Comparison of ENCODE assay signal across 12 mouse cellular contexts in genomic region chr5:134119481-134120120, GRCm38 (mm10). TPM values are rescaled to one million over a fixed set of nuclear protein-coding genes. Genes with fewer than 3 reads are reported as not detected.
DNase-seq lines count a peak whose midpoint lies in the region; ATAC-seq lines count a peak whose summit lies in the region.
"Had no signal": no experiment of that assay in that cellular context is flagged by ENCODE, and none has a peak within 500 bp of the region (broad histone marks: within the 10 kb centered on the region; RNA-seq: fewer than 3 reads in every experiment).

No protein-coding gene starts in this region.

- H3K4me3 ChIP-seq in midbrain, embryonic 13.5 days (replicated peaks): no peak overlapping the region
- H3K4me3 ChIP-seq: neural tube, embryonic 12.5 days had no signal

- no peak overlapping the region for H3K9ac ChIP-seq in midbrain, embryonic 13.5 days (replicated peaks)
- H3K9ac ChIP-seq: neural tube, embryonic 12.5 days had no signal

- no peak overlapping the region for H3K27ac ChIP-seq in midbrain, embryonic 13.5 days
- H3K27ac ChIP-seq: neural tube, embryonic 12.5 days had no signal

- no peak overlapping the region for H3K4me2 ChIP-seq in midbrain, embryonic 13.5 days (replicated peaks)
- H3K4me2 ChIP-seq: neural tube, embryonic 12.5 days had no signal

- 77% methylated on average over 10 of the region's 10 CpGs for WGBS in midbrain, embryonic 13.5 days

- H3K27me3 ChIP-seq in midbrain, embryonic 13.5 days: no peaks in the 10 kb centered on the region
- H3K27me3 ChIP-seq: neural tube, embryonic 12.5 days had no signal

- no peaks in the 10 kb centered on the region for H3K9me3 ChIP-seq in midbrain, embryonic 13.5 days
- H3K9me3 ChIP-seq: neural tube, embryonic 12.5 days had no signal

- DNase-seq in urinary bladder, adult 18-20 months (ENCODE audit: low spot score in 2 of 2): peak; percentile 49 to 63
- DNase-seq in urinary bladder, postnatal 10 days (ENCODE audit: low spot score): no peak
- peak; percentile 78 for DNase-seq in gastrocnemius, postnatal 14 days
- peak; percentile 38 to 45 for DNase-seq in heart, postnatal 36 days
- DNase-seq in lung, postnatal 36 days: no peak
- DNase-seq in ovary, adult 18-20 months (ENCODE audit: low spot score): no peak
- DNase-seq in frontal cortex, postnatal 25 days (ENCODE audit: low spot score in 2 of 2): no peak
- DNase-seq: cerebellum, adult 11 months; lung, postnatal 10 days had no signal

- peaks cover 9% of the 10 kb centered on the region for H3K4me1 ChIP-seq in midbrain, embryonic 13.5 days (replicated peaks)

- intact Hi-C loops in gastrocnemius, postnatal 14 days (cut with DNase I; ENCODE audit: low total_unique reads): no loop called here
- intact Hi-C loops in heart, postnatal 36 days (cut with DNase I): no loop called here

- ATAC-seq in midbrain, embryonic 13.5 days: no peak
- ATAC-seq: hindbrain, embryonic 16.5 days had no signal

- H3K36me3 ChIP-seq in midbrain, embryonic 13.5 days: peaks cover 36% of the 10 kb centered on the region

RNA-seq across cellular contexts. Expression of gene Castor2, which starts 20.1 kb away (rescaled TPM):
- total RNA-seq in gastrocnemius, postnatal 14 days (2021): 10 to 100 TPM; 36.5 to 40.2 TPM
- 10 to 100 TPM; 24.9 to 30.9 TPM for total RNA-seq in heart, postnatal 36 days (2021)
- 25.8 and 27.2 TPM in 2 replicates for polyA plus RNA-seq in midbrain, embryonic 13.5 days (2015; fragmentation: Nextera tagmentation; extraction: Ambion mirVana)

RNA-seq across cellular contexts. Expression of gene Rcc1l, which starts 57.0 kb away (rescaled TPM):
- total RNA-seq in gastrocnemius, postnatal 14 days (2021): 10 to 100 TPM; 13.9 to 18.3 TPM
- 10 to 100 TPM; 29.3 to 30.2 TPM for total RNA-seq in heart, postnatal 36 days (2021)
- 18.4 and 20.8 TPM in 2 replicates for polyA plus RNA-seq in midbrain, embryonic 13.5 days (2015; fragmentation: Nextera tagmentation; extraction: Ambion mirVana)

Comparison
In these comparisons a context has a peak if more than half of its experiments do, and no peak if none do; other contexts are left out.
1. DNase-seq: peak in urinary bladder, adult 18-20 months (2 of 2), gastrocnemius, postnatal 14 days (single experiment) and heart, postnatal 36 days (2 of 2); none in urinary bladder, postnatal 10 days (single experiment), lung, postnatal 36 days (single experiment), ovary, adult 18-20 months (single experiment) and frontal cortex, postnatal 25 days (0 of 2).